Mouse (Mus musculus) T-helper 2 cell (primary cell): ENCODE data around the gene Rbp2.

ENCODE experiments used
- in situ Hi-C: fragments of 300-600 bp; cut with MboI, MseI; formaldehyde crosslinking; loops from one replicate; pipeline ENCODE4 v1.15.1; 2025; ENCODE audit warnings: high pct_unique_total_duplicates

The Rbp2 gene

DNA sequence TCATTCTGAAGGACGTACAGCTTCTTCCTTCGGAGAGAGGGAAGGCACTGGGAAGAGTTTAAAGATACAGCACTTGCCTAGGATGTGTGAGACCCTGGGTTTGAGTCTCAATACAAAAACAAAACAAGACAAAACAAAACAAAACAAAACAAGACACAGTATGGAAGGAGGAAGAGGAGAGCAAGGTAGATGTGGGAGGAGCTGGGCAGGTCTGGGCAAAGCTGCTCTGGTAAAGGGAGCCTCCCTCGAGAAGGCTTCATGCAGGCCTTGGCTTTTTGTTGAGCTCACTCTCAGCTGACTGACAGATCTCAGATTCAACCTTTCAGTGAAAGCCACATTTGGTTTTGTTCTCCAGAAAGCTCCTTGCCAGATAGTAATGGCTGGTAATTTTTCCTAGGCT lies at the start of gene Rbp2:
TSS of gene Rbp2 (plus strand) at position 301 of the 400 bp plus-strand sequence.
- in situ Hi-C loops: no loop called here

DNA sequence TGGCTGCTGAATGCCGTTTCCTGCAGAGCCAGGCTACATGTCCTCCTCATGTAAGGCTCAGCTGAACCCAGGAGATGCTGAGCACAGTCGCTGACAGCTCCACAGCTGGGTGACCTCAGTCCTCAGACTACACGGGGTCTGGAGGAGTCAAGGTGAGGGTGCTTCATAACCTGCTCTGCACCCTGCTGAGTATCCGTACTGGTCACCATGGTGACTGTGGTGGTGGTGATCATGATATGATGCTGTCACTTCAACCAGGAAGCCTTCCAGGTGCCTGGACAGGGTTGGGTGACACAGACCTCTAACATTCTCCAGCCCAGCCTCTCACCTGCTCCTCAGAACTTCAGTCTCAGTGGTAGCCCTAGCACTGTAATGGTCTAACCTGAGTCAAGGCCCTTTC lies 48.1 kb upstream of the Rbp2 start:
- in situ Hi-C loops: no loop called here

DNA sequence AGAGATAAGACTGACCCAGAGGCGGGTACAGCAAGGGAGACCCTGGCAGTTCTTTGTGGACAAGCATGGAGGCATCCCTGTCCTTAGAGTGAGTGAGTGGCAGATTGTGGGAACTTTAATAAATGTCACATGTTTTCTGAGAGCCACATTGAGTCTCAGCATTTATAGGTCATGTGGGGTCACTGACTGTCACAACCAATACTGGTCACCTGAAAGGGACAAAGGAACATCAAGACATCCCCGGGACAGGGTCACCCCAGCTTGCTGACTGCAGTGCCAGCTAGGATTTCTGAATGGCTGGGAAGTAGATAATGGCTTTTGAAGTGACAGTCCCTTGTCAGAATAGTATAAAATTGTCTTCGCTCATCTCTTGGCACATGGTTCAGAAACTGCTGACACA lies 46.8 kb upstream of the Rbp2 start:
- in situ Hi-C loops: no loop called here

DNA sequence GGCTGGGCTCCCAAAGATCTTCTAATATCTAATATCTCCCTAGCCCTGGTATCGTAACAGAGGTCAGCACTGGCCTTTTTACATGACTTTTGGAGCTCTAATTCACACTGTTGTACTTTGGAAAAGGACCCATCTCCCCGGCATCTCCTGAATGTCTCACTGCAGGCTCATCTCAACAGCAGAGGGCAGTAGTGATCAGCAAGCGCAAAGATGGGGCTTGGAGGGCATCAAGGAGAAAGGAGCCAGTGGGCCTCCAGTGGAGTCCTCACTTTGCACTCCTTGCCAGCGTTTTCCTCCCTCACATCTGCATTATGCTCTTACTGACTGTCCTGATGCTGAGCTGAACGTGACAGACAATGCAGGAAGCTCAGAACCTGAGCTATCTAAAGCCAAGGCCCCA lies 43.3 kb upstream of the Rbp2 start:
- in situ Hi-C loops: no loop called here

DNA sequence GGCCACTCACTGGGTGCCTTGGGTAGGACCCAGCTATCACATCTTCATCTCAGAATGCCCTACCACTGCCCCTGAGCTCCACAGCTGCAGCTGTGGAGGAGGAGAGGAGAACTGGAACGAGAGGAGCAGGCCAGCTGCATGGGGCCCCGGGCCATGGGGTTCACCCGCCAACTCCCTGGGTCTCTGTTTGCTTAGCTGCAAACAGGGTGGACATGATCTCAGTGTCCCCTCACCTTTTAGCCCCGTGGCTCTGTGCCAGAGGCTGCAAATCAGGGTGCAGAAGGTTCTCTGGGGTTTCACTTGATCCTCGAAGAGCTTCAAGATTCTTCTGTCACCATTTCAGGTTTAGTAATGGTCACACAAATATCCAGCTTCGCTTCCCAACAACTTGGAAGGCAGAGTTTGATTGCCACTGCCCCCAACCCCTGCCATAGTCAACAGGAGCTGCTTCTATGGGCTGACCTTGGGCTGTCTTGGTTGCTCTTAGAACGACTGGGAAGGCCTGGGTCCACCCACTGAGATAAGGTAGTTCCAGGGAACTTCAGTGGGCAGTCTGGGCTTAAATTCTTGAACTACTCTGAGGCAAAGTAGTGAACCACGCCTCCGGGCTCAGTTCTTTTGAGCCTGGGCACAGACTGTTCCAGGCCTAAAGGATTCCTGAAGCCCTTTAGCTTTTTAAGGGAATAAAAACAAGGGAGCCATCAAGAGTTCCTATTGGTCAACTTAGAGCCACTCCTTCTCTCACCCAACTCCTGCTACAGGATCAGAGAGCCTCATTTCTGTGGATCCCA lies 40.4 kb upstream of the Rbp2 start:
- in situ Hi-C loops: no loop called here

DNA sequence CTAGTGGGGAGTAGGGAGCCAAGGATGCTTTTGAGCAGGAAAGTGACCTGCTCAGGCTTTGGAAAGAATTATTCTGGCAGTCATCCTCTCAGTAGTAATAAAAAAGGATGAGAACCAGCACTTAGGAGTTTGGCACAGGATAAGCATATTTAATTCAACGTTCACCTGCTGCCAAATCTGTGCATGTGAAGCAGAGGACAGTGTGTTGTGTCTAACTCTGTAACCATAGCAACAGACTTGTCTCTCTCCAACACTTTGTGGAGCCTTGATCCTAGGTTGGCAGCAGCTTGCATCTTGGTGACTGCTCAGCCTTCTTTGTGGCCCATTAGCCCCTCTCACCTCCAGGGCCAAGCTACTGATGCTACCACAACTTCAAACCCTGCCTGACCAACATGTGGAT lies 34.9 kb upstream of the Rbp2 start:
- in situ Hi-C loops: no loop called here

DNA sequence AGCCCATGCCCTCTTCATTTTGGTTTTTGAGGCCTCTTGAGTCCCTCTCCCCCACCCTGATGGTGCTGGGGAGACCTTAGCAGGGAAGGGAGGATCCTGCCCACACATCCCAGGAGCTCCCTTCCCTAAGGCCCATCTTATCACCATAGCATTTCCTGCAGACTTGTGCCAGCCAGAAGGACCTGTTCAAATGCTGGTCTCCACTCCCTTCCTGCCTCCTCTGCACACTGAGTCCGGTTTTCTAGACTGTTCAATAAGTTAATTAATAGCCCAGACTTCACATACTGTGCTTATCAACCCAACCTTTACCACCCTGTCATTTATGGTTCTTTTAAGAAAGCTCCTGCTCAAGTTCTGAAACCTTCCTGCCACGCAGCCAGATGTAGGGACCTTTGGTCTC lies 19.2 kb upstream of the Rbp2 start:
- in situ Hi-C loops: no loop called here

DNA sequence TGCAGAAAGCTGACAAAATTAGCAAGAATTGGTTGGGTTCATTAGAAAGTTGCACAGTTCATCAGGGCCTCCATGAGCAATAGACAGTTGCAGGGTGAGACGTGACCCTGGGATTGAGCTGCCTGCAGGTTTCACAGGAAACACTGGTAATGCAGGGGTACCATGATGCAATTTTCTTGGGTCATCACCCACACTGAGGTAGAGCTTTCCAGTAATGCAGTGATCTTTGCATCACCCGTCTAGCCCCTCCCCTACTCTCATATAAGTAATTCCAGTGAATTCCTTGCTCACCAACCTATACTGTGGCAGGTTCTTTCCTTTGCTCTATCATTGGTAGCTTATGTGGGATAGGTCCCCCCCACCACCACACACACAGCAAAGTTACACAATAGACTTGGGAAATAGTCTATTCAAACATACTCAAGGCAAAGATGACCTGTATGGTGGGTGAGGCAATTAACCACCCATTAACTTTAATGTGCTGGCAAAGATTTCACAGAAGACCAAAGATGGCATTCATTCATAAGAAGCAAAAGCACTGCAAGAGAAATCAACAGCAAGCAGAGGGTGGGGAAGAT lies 5.7 kb upstream of the Rbp2 start:
- in situ Hi-C loops: no loop called here

DNA sequence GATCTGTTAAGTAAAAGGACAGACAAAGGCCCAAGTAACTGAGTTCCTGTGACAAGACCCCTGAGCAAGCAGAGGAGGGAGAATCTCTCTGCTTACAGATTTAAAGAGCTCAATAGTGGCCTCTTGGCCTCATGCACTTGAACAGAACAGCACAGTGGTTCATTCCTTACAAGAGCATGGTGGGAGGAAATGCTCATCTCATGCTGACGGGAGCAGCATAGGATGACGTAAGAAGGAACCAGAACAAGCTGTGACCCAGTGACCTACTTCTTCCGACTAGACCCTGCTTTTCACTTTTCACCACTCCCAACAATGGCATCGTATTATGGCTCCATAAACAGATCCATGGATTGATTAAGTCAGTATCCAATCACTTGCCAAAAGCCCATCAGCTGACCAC lies 3.7 kb upstream of the Rbp2 start:
- in situ Hi-C loops: no loop called here

DNA sequence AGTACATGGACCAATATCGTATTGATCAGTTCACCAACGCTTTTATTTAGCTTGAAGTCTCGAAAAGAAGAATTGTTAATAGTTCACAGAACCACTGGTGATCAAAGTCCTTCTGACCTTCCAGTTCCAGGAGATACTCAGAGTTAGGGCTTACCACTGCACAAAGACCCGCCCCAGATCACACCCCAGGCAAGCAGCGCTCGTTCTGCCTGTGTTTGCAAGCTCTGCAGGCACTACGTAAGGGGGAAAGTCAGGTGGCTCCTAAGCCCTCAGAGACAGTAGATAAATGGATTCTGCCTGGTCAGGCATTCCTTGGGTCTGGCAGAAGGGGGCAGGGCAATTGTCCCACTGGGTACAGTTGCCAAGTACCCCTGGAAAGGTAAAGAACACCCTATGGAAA lies 895 bp upstream of the Rbp2 start:
- in situ Hi-C loops: no loop called here

DNA sequence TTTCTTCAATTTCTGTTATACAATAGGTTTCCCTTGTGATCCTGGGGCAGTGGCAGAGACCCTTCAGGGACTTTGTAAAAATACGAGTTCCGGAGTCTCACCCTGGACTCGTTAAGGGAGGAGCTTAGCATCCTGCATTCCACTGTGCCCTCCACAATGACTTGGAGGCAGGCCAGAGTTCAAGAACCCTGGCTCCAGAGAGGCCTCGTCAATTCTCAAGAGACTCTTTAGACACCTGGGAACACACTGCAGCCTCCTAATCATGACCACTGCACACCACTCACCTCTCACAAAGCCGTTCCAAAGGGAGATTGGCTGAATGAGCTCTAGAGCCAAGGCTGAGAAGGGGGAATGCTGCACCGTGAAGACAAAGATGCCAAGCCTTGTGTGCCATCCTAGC lies 1.4 kb downstream of the Rbp2 start:
- in situ Hi-C loops: no loop called here

DNA sequence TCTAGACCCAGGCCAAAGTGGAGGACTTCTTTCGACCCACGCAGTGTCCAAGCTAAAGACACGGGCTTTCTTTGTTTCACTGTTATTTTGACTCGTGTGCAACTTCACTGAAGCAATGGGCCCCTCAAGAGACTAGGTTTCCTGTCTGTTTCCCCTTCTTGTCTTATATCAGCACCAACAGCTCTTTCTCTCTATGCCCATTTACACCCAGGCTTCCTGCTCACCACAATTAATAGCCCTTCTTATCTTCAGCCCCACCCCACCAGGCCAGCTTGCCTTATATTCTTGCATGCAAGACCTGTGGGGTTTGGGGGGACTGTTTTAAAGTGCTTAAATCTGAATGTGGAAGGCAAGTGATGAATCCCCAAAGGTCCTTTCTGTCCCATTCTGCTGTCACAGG lies 3.6 kb downstream of the Rbp2 start:
- in situ Hi-C loops: no loop called here

DNA sequence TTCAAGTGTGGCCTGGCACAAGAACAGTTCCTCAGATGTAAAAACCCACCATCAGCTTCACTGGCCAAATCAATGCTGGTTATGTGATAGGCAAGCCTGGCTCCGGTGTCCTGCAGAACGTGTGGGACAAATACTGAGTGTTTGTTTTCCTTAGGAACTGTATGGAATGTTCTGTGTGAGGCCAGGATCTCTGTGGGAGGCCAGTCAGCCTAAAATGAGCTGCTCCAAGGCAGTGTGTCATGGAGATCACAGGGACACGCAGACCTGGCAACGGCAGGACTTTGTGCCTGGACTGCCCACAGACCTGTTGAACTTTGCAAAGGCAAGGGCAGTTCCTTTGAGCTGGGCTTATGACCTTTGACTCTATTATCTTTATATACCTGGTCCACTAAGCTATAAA lies 4.2 kb downstream of the Rbp2 start:
- in situ Hi-C loops: no loop called here

DNA sequence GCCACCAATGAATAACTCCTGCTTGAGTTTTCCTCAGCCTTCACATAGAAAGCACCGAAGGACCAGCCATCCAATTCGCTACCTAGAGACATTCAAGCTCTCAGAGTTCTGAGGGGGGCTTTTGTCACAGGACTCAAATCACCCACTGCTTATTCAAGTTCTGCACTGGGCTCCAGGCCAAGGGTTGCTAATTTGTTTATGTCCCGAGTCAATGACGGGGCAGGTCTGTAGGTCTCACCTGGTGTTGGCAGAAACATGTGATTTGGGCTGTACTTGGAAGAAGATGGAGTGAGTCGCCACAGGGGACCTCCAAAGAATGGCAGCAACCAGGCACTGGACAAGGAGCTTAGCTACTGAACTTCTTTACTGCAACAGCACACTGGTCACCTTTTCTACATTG lies 5.2 kb downstream of the Rbp2 start:
- in situ Hi-C loops: no loop called here

DNA sequence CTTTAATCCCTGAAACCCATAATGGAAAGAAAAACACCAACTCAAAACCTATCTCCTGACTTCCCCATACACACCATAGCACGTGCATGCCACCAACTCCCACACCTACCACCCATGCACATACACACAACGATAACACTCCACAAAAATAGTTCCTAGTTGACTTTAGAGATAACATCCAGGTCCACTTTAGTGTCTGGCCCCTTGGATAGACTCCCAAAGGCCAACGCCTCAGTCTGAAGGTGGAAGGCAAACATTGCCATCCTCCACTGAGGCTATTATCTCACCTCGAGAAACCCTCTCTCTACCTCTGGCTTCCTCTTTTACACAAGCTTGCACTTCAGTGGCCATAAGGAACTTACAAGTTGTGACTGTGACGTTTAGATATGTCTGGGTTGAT lies 6.3 kb downstream of the Rbp2 start:
- in situ Hi-C loops: no loop called here

DNA sequence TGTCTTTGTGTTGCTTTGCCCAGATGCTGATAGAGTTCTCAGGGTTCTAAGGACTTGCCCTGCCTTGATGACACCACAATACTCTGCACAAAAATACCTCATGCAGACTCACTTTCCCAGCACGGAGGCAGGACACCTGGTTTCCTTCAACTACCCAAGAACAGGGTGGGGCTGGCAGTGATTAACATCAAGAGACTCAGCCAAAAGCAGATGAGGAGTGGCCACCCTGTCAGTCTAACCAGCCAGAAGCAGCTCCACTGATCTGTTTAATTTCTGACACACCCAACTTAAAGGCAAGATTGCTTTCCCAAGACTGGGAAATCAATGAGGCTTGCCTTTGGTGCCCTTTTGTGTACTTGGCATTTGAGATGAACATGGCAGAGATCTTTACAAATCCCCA lies 6.9 kb downstream of the Rbp2 start:
- in situ Hi-C loops: no loop called here

DNA sequence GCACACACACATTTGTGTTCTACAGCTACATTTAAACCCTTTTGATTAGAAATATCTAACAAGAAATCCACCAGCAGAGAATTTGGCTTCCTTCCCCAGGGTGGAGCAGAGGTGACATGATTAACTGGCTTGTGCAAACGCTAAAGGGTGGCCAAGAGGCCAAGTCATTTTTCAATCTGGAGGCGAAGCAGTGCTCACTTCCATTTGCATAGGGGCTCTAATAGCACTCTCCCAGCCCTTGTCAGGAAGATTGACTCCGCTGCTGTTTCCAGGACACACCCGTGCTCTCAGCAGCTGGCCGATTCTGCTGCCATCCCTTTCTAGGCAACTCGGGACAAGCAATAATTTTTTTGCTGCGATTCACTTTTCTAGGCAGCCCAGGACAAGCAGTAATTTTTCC lies 11.2 kb downstream of the Rbp2 start:
- in situ Hi-C loops: no loop called here

DNA sequence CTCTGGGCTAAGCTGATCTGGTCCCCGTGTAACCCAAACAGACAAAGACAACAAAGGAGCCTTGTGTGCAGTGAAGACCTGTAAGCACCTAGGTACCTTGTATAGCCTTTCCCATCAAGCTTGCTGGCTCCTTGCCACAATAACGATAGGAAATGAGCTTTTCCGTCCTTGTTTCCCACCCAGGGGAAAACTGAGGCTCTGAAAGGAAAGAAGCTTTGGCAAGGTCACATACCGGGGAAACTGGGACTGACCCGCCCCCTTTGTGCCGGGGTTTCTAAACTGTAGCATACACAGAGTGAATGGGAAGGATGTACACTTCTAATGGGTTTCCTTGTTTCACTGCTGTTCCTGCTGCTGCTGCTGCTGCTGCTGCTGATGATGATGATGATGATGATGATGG lies 12.1 kb downstream of the Rbp2 start:
- in situ Hi-C loops: no loop called here

DNA sequence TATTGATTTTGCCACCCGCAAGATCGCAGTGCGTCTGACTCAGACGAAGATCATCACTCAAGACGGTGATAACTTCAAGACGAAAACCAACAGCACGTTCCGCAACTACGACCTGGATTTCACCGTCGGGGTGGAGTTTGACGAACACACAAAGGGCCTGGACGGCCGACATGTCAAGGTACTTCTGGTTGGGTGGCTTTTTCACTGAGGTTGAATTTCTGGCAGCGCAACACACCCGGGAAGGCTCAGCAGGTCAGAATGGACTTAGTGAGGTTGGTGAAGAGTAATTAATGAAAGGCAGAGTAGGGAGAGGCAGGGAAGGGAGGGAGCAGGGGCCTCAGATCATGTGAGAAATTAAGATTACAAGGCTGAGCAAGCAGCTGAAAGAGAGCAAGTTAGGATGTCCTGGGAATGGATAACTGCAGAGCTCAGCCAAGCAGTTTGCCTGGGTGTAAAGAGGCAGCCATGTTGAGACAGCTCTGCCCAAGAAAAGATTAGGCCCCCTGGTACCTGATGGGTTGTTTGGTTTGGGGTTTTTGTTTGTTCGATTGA lies 12.9 kb downstream of the Rbp2 start:
- in situ Hi-C loops: no loop called here

DNA sequence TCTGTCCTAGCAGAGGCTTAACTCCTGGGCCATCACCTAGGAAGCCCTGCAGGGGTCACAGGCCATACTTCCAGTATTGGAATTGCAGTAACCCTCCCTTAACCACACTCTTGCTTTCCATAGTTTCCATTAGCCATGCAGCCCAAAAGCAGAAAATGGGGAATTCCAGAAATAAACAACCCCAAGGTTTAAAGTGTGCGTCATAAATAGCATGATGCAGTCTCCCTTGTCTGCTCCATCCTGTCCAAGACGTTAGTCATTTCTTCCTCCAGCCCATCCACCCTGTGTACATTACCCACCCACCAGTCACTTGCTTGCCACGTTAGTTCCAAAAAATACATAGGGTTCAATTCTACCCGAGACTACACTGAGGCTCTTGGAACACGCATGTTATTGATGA lies 13.7 kb downstream of the Rbp2 start:
- in situ Hi-C loops: no loop called here

DNA sequence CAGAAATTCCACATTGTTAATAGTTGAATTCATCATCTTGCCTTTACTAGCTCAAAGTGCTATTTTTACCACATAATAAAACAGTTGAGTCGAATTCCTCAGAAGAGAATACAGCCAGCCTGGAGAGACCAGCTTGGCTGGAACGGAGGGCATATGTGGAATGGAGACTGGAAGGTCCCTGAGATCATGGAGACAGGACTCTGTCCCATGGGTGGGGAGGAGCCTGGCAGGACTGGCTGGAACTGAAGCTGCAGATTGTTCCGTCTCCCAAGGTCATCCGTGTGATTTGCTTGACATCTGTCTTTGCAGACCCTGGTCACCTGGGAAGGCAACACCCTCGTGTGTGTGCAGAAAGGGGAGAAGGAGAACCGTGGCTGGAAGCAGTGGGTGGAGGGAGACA lies 21.6 kb downstream of the Rbp2 start:
- in situ Hi-C loops: no loop called here

DNA sequence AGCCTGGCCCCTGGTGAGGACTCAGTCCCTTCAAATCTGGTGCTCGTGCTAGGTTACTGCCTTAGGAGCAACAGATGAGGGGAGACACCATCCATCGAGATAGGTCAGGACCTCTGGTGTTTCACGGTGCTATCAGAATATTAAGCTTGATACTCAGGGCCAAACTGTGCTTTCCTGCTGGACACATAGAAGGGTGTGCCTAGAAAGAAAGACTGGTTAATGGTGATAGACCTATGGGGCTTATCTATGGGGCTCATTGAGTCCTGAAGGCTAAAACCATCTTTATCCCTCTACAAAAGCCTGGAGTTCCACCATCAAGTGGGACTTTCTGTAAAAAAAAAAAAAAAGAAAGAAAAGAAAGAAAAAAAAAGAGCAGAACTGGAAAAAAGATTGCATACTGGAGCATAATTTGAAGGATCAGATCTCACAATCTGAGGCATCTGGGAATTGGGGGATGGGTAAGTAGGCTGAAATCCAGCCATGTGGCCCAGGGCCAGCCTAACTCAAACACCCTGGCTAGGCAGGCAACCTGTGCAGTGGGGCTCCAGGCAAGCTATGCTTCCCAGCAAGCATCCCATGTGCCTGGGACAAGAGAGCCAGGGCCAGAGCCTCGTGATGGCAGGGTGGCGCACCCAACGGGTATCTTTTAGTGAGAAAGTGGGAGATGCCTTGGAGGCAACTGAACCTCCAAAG lies 24.6 kb downstream of the Rbp2 start:
- in situ Hi-C loops: loop anchor here (10.0 kb wide), 1 partner anchor 836 kb away; no protein-coding TSS in a partner anchor

DNA sequence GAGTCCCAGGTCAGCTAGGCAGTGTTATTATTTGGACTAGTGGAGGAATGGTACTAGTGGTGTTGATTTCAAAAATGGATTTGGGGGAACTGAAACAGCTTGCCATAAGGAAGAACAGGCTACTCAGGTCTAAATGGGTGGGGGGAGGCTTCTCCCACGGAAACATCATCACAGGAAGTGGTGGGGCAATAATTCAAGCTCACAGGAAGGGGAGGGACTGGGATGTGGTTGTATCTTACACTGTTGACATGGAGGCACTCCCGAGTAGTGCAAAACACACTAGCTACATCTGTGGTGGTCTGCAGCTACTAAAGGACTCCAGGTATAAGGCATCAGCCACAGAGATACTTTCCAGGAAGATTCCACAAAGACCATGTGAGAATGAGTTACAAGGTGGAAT lies 38.0 kb downstream of the Rbp2 start:
- in situ Hi-C loops: no loop called here
